Mouse (Mus musculus) kidney, postnatal 4 days (tissue): ENCODE data around the gene Ncoa7.
"Not testable (repeated sequence)": the region's sequence is repeated elsewhere in the genome, so short reads cannot be mapped to it uniquely, and the experiment has no call there.

ENCODE experiments used
- DNase-seq, 2 experiments: peaks; one replicate each; pipeline ENCODE4 v3.0.0; 2021; ENCODE audit warnings: mixed read lengths in 2 of 2

Ncoa7 gene

DNA sequence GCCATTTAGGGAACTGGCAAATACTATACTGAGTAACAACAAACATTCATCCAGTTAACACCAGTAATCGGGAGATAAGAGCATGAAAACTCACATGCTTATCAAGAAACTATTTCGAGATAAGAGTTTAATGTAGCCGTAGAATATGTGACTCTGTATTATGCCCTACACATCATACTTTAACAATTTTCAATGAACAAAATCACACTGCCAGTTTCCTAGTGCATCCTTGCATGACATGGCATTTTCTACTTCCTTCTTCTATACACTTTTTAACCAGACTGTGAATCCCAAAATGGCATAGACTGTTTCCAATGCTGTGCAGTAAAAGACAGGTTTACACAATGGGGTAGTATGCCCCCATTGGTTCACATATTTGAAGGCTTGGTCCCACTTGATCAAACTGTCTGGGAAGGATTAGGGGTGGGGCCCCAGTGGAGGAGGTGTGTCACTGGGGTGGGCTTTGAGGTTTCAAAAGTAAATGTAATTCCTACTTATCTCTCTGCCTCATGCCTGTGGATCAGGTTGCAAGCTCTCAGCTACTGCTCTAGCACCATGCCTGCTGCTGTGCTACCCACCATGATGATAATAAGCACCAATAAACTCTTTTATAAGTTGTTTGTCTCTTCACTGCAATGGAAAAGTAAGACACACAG, 15.3 kb downstream of the Ncoa7 start:
- DNase-seq, result no peak

- no peak for DNase-seq
Measured at GRCm38 (mm10) chr10:30786103-30786754, 16.9 kb downstream of the Ncoa7 start.

DNA sequence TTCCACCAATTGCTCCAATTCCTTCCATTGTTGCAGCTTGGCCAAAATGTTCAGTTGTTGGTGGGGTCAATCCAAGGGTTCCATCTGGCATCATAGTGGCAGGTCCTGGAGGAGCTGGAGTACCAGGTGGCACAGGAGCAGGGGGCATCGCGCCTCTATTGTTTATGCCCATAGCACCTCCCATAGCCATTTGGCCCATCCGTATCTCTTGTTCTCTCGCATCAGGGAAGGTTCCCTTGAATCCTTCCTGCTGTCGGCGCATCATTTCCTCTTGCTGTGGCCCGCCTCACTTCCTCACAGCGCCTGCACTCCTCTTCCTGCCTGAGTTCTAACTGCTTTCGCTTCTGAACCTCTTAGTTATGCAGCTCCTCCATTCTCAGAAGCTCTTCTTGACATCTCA, 22.2 kb downstream of the Ncoa7 start:
- DNase-seq, result not testable (repeated sequence)

DNA sequence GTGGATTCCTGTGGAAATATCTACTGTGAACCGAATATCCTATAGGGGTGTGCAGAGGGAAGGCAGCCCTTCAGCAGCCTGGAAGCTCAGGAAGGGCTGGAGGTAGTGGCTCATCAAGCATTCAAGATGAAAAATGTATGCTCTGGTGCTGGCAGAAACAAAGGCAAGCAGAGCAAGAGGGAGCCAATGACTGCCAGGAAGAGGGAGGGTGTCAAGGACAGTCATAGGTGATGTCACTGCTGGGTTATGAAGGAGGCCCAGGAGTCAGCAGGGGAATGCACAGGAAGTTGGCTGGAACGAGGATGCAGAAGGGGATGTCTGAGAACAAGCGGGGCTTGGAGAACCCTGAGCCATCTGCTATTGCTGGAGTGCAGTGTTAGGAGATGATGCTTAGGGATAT, 24.9 kb downstream of the Ncoa7 start:
- DNase-seq, result peak in 1 of 2 experiments; percentile 8

DNA sequence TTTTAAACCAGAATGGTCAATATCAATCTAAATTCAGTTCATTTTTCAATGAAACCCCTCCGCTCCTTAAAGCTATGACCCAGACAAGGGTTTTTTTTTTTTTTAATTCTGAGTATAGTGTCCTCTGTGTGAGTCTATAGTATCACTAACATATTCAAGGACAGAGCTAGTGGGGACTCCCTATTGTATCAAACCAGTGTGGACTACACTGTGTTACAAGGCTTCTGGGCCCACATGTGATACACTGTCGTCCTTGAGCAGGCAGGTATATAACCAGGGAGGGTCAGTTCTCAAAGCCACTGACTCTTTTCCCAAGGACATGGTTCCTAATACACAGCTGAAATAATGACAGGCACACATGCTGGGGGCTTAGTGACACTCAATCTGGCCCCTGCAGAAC, 27.1 kb downstream of the Ncoa7 start:
- DNase-seq, result no peak

DNA sequence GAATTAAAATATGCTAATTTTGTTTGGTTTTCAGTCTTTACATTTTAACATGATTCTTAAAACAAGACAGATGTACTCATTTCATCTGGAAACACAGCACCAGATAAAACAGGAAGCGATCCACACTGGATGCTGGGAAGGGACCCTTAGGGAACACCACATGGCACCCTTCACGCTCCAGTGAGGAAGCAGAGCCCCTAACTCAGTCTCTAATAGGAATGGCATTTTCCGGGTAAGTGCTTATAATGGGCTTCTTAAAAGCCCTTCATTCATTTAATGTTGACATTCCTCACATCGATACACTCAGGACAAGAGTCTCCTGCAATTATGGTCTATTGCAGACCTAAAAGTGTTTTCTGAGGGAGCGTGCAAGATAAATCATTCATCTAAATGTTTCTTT, 27.6 kb downstream of the Ncoa7 start:
- DNase-seq, result peak in 1 of 2 experiments; percentile 10

- no peak for DNase-seq
Measured at GRCm38 (mm10) chr10:30774396-30774795, 28.7 kb downstream of the Ncoa7 start.

GRCm38 (mm10) chr10:30773181-30773580, 29.9 kb downstream of the Ncoa7 start:
- no peak for DNase-seq

DNA sequence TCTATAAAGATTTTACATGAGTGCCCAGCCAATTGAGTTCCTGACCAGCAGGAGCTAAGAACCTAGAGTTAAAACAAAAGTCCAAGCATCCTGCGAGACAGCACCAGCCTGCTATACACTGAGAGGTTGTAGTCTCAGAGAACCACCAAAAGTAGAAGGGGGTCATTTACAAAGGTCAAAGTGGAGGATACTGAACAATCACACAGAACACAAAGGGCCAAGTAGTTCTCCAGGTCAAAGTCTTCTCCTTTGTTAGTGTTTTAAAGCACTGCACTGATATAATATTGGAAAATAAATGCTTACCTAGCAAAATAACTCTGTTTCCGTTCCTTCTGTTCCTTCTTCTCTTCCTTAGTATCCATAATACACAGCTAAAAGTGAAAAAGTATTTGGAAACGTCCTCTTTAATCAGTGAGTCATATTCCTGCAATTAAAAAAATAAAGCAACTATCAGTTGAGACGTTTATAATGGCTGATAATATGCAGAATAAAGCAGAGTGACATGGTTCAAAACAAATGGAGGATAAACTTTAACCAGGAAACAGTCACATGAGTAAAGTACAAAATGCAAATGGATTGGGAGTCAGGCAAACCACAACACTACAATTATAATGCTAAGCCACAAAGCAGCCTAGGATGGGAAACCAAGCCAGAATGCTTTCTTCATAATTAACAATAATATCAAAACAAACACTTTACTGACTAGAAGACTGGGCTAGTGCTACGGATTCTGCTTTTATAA, 31.5 kb downstream of the Ncoa7 start:
- DNase-seq, result no peak

DNA sequence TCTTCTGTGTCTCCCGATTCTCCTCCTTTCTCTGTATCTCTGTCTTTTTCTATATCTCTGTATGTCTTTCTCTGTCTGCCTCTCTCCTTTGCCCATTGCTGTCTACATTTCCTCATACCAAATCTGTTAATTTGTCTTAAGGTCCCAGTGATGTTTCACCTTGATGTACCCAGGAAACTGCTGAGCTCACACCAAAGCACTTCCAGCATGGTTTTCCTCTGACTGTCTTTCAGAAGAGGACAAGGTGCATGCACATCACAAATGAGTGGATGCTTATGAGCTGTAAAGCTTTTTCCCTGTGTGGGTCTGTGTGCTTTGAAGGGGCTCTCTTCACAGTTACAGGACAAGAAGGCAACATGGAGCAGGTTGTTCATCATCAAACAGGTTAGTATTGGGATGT, 34.3 kb downstream of the Ncoa7 start:
- no peak for DNase-seq

- no peak for DNase-seq
Measured at GRCm38 (mm10) chr10:30768250-30768649, 34.9 kb downstream of the Ncoa7 start.

DNA sequence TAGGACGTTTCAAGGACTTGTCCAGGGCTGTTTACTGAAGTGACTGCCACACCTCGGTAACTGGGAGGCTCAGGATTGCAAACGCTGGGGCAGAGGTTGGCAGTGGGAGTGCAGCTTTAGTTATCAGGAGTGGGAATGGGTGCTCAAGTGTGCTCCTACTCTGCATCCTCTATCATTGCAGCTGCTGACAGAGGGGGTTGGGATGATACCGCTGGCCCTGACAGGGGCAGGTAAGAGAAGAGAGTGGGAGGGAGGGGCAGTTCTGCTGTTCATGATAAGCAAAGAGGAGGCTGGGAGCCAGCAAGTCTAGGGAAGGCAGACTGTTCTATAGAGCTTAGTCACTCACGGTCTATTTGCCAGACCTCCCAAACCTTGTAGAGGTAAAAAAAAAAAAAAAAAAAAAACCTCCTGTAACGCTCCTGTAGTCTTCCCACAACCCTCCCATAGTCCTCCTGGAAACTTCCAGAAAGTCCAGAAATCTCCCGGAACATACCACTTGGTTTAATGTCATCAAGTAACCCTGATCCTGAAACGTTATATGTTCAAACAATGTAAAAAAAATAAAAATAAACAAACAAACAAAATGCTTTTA, 39.9 kb downstream of the Ncoa7 start:
- DNase-seq, result peak in 1 of 2 experiments; percentile 6

- no peak for DNase-seq
Measured at GRCm38 (mm10) chr10:30762284-30762964, 40.7 kb downstream of the Ncoa7 start.

- peak in 1 of 2 experiments; percentile 14 for DNase-seq
Measured at GRCm38 (mm10) chr10:30759360-30760147, 43.6 kb downstream of the Ncoa7 start.

DNA sequence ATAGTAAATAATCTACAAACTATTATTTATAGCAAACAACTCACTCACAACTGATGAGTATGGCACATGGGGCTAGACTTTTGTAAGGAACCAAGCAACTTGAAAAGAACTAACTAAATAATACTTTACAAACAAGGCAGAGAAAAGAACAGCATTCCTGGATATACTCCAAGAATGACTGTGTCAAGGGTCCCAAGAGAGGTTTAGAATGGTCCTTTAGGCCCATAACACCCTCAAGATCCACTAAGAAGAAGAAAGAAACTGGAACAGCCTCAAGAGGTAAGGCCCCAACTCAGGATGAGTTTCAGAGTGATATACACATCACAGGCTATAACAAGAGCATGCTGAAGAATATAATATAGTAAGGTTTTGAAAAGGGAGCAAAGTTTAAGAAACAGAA, 47.1 kb downstream of the Ncoa7 start:
- no peak for DNase-seq

DNA sequence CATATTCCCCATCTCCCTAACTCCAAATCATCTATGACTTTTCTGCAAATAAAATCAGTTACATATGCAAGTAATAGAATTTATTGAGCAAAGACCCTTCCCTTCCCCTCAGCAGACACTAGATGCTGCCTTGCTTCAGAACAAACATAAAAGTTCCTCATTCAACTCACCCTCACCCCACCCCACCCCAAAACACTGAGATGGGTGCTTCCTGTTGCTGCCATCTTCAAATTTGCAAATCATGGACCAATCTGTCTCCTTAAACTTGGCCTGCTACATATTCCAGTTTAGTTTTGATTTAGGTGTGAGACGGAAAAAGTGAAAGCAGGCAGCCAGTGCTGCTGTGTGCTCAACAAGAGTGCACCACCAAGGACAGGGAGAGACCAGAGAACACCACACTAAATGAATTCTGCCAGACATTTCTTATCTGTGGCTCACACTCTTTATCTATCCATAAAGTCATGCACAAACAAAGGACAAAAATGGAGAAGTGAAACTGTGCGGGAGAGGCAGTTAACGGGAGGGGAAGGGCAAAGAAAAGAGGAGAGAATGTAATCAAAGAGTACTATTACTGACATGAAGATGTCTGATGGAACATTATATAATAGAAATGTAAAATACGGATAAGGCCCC, 48.2 kb downstream of the Ncoa7 start:
- no peak for DNase-seq

DNA sequence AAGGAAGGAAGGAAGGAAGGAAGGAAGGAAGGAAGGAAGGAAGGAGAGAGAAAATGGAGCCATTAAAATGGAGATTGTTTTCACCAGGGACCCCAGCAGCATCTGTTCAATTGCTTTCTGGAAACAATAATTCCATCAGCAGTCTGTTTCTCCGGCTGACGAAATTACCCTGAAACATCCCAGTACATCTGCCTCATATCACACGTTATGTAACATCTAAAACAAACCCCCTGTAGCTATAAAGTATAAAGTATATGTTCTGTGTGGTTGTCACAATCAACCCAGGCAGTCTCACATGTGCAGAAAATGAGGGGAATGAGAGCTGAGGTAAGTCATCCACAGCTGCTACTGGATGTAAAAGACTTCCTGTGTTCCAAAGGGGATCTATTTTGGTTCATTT, 49.0 kb downstream of the Ncoa7 start:
- DNase-seq, result no peak

DNA sequence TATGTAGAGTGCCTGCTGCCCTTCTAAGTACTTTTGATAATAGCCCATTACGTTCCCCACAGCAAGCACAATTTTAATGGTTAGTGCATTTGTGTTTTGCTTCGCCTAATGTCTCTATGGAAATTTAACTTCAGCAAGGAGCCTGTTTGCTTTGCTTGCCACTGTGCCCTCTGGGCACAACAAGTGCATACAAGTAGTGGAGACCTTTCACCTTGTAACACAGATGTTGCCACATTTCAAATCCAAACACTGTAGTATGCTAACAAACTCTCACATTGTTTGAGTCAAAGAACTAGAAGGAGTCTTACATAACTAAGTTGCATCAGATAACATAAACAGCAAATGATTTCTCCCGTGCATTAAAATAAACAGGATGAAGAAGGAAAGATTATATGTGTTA, 50.6 kb downstream of the Ncoa7 start:
- DNase-seq, result no peak

DNA sequence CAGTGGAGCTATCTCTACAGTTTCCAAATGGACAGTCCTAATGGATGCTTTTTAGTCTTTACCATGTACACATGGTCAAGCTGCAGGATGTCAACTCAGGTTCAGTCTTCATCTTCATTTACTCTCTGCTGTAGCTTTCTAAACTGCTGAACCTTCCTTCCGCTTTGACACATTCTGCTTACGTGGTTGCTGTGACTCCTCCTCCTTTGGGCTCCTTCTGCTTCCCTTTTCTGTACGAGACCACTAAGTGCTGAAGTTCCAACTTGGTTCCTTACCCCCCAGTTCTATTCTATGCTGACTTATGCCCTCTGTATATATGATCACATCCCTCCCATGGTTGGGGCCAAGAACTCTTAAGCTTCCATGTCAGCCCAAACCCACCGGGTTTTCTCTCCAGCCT, 51.5 kb downstream of the Ncoa7 start:
- DNase-seq, result no peak

DNA sequence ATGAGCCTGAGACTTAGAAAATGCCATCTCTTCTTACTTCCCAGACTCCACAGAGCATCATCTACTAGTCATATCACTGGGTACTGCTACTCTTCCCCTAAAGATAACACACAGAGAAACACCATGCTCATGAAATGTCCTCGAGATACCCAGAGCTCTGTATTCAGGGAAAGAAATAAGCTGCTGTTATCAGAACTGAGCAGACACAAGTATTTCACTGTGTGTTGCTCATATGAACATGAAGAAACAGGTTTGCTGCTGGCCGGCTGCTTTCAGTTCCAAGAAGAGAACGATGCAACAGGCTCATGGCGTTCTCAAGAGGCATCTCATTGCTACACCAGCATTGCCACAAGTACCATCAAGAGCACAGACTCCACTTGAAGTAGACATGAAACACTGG, 53.3 kb downstream of the Ncoa7 start:
- no peak for DNase-seq

DNA sequence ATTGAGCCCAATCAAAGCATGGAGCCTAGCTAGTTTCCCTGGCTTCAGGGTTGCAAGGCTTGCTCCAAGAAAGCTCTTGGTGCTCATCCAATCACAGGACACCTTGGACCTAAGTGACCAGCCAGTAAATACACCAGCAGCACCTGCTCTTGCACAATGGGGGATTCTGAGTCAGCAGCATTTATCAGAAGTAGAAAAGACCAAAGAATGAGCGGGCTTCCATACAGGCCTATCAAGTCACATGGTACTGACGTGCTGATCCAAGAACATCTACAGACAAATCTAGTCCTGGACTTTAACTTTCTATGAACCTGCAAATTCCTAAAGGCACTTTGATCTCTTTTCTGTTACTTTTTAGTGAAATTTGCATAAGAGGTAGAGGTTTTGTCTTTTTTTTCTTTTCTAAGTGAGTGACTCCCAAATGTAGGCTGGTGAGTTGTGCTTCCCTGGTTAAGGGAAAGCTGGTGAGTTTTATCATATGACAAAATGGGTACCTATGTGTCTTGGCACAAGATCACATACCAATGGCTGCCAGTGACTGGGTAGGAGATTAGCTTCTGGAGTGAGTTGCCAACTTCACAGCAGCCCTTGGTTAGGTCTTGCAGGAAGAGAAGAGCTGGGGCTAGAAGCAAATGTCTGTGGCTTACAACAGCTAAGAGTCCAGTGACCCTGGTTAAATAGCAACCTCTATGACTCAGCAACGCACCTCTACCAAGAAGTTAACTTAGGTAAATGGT, 57.7 kb downstream of the Ncoa7 start:
- peak in 1 of 2 experiments; percentile 18 for DNase-seq
